Mouse (Mus musculus) CH12F3 (cell line): Measurements from ENCODE around the gene Anks1b.

Experiments used
- in situ Hi-C: fragments of 300-500 bp; cut with MboI; formaldehyde crosslinking; loops from 2 replicates; pipeline ENCODE4 v1.14.3; 2020; ENCODE audit warnings: low sequenced_read_pairs

The Anks1b gene

GRCm38 (mm10) chr10:90983046-90983445 lies 1109.7 kb downstream of the Anks1b start:
- in situ Hi-C loops: no loop called here

- in situ Hi-C loops: no loop called here
These were observed 1117.0 kb downstream of the Anks1b start for GRCm38 (mm10) chr10:90990340-90990739.

DNA sequence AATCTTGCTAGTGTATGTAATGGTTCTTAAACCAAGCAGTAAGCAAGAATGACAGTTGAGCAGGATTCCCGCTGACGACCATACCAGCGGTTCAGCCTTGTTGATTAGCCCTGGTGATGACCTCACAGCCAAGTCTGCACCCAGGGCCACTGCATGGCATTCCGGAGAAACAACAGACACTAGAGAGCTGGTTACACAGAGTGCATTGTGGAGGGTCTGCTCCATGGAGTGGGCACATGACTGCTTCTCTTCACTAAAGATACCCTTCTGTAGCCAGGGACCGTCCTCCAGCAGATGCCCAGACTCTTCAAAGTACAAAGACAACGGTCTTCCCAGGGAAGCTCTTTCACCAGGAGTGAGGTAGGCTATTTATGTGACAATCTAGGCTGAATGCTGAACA lies 1118.9 kb downstream of the Anks1b start:
- in situ Hi-C loops: no loop called here

GRCm38 (mm10) chr10:90993869-90994268 lies 1120.6 kb downstream of the Anks1b start:
- in situ Hi-C loops: no loop called here

GRCm38 (mm10) chr10:90999899-91000298 lies 1126.6 kb downstream of the Anks1b start:
- in situ Hi-C loops: no loop called here

DNA sequence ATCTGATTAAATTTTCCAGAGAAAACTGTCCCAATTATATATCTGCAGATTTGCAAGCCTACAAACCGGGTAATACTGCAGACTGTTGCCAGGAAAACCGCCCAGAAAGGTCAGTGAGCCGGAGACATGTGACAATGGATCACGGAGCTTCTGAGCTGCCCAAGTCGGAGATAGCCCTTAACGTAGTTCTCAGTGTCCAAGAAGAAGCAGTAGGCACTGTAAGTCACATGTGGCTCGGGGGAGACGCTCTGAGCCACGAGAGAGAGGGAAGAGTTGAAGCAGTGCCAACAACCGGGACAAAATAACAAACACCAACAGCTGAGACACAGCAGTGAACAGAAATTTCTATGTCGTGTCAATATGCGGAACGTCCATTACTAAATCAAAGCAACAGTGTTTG lies 1128.1 kb downstream of the Anks1b start:
- in situ Hi-C loops: no loop called here

DNA sequence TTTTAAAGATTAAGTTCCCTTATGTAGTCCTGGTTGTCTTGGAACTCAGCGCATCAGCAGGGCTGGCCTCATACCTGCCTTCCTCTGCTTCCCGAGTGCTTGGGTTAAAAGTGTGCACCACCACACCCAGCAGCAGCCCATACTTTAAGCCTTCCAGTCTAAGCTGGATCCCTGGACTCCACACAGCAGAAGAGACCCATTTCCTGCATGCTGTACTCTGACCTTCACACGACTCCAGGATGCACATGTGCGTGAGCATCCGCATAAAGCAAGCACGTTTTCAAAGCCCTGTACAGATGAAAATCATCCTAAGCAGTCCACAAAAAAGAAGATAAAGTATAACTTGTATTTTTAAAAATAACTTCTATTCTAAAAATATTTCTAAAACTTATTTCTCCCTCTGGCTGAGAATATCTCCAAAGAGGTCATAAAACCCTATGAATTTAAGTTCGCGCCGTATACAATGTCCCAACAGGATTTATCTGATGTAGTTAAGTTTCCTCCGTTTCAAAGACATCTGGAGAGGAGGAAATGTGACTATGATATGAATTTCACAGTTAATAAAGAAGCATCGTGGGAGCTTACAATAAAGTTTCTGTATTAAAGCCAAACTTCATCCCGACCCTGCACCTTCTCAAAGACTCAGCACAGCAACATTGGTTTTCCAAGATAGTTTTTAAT lies 1132.7 kb downstream of the Anks1b start:
- in situ Hi-C loops: no loop called here
